Mouse (Mus musculus): ENCODE measurements around the gene Zmynd8.

The Zmynd8 gene

DNA sequence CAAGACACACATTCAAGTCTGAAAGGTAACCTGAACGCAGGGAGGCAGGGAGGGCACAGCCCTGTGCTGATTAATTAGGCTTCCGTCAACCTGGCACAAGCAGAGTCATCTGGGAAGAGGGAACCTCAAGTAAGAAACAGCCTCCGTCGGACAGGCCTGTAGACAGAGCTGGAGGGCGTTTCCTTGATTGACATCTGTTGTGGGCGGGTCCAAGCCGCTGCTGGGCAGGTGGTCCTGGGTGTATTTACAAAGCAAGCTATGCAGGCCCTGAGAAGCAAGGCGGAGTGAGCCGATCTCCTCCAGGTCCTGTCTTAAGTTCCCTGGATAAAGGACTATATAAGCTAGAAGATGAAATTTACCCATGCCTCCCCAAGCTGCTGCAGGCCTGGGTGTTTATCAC, 65.3 kb downstream of the Zmynd8 start:
- DNase-seq (ENCODE audit: low read depth): no peak

GRCm38 (mm10) chr2:165832720-165833119, 66.1 kb downstream of the Zmynd8 start:
- DNase-seq (ENCODE audit: low read depth): no peak

DNA sequence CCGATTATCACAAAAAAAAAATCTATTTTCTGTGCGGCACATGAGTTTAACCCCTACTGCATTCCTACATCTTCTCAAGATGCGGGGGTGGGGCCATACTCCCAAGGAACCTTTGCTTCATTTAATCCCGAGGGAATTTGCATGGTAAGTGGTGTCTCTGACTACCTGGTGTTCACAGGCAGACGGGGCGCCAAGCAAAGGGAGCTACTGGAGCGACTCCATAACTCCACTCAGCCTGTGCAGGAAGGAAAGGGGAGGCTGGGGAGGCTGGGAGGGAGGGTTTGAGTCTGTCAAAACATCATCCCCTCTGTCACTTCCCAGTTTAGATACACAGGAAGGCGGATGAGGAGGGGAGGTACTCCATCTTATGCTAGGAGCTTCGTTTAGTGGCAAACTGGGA, 66.5 kb downstream of the Zmynd8 start:
- no peak for DNase-seq (ENCODE audit: low read depth)

DNA sequence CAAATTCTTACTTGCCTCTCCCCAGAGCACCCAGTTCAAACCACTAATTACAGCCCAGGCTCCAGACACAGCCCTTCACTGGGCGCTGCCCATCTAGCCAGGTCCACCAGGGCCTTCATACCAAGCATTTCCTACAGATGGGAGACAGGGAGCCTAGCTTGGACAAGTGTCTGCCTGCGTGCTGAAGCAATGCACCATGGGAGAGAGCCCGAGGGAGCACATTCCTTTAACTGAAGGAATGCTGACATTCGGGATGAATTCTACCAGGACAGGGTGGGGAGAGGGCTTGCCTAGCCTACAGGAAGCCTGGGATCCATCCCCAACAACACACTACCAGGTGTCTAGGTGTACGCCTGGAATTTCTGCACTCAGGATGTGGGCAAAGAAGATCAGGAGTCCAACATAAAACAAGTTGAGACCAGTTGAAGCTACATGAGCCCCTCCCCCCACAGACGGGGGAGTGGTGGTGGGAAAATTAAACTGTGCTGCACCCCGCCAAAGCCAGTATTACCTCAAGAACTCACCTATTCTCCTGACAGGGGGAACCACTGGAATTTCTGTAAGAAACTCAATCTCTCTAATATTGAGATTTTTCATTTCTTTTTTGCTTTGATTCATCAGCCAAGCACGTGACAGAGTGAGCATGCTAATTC, 67.1 kb downstream of the Zmynd8 start:
- no peak for DNase-seq (ENCODE audit: low read depth)

DNA sequence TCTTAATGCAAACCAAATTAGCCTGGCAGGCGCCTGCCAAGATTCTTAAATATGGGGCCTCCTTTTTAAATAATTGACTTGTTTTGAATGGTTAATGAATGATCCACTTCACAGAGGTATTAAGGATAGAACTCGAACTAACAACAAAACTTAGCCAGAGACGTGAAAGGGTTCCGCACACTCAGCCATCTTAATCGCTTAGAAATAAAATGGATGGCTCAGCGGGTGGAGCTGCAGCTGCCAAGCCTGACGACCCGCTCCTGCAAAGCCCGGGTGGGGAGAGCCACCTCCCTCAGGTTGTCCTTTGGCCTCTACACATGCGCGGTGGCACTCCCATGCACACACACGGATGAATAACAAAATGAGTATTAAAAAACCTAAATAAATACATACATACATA, 70.0 kb downstream of the Zmynd8 start:
- no peak for DNase-seq (ENCODE audit: low read depth)

DNA sequence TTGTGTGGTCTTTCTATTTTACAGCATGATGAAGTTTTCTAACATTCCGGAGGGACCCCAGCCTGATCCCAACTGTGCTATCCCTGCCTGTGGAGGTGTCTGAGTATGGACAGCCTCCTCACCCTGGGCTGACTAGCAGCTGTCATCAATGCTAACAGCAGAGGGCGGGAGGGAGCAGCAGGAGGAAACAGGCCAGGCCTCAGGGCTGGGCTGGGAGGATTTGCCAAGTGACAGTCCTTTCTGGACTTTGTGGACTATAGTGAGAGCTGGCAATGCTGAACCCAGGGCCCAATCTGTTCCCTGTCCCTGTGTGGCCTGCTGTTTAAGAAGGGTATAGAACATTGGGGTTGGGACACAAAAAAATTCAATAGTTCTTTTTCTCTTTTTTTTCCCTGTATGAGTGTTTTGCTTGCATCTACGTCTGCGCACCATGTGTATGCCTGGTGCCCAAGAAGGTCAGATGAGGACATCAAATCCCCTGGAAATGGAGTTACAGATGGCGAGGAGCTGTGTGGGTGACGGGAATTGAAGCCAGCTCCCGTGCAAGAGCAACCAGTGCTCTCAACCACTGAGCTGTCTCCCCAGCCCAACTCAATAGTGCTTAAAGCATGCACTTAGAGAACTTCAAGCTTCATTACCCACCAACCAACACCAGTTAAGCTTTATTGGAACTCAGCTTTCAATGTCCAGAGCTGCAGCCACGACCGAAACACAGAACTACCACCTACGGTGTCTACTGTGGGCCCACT, 72.7 kb downstream of the Zmynd8 start:
- DNase-seq (ENCODE audit: low read depth): peak; percentile 82

DNA sequence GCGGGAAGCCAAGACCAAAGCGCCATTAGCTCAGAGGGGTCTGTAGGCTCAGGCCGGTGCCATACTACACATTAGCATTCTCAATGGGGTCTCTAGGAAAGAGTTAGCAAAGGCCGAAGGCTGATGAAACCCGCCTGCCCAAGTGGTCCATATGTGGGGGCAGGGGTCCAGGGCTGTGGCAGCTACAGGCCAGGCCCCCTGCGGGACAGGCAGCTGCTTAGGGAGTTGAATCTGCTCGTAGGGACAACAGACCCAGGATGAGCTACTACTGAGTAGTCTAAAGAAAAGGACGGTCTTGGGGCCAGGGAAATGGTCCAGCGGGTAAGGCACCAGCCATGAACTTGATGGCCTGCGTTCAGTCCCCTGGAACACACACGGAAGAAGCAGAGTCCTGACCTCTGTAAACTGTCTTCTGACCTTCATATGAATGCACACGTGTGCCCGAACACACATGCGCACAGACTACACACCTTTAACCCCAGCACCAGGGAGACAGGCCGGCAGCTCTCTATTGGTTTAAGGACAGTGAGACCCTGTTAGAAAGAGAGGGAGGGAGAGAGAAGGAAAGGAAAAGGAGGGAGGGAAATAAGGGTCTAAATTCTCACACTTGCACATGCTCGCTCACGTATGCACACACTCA, 73.4 kb downstream of the Zmynd8 start:
- DNase-seq (ENCODE audit: low read depth): no peak

DNA sequence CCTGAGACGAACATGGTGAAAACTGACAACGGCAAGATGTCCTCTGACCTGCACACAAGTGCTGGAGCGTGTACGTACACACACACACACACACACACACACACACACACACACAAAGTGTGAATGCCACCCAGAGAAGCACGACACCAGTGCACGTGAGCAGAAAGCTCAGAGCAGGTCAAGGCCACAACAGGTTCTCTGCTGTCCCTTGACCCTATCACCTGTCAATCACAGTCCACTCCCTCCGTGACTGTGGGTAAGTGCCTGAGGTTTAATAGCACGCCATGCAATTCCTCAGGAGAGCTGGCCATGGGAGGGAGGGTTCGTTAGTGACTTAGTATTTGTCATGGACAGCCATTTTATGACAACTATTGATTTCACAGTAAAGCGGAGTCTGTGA, 74.0 kb downstream of the Zmynd8 start:
- no peak for DNase-seq (ENCODE audit: low read depth)

GRCm38 (mm10) chr2:165822478-165822877, 76.3 kb downstream of the Zmynd8 start:
- DNase-seq (ENCODE audit: low read depth): no peak

GRCm38 (mm10) chr2:165821671-165822070, 77.1 kb downstream of the Zmynd8 start:
- no peak for DNase-seq (ENCODE audit: low read depth)

- no peak for DNase-seq (ENCODE audit: low read depth)
Measured at GRCm38 (mm10) chr2:165820504-165821095, 78.2 kb downstream of the Zmynd8 start.

DNA sequence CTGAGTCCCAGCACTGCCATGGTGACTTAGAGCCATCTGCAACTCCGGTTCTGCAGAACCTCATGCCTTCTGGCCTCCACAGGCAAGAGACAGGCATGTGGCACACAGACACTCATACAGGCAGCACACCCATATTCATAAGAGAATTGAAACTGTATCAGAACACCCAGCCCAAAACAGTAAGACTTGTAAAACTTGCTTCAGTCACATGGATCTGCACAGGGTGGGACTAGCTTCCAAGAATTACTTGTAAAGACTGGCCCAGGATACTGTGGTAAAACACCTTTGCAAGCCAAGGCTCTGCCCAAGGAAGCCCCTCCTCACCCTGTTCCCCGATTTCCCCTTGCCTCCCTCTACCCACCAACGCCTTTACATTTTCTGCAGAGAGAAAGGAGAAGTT, 78.7 kb downstream of the Zmynd8 start:
- no peak for DNase-seq (ENCODE audit: low read depth)

GRCm38 (mm10) chr2:165818985-165819948, 79.5 kb downstream of the Zmynd8 start:
- peak; percentile 86 for DNase-seq (ENCODE audit: low read depth)

DNA sequence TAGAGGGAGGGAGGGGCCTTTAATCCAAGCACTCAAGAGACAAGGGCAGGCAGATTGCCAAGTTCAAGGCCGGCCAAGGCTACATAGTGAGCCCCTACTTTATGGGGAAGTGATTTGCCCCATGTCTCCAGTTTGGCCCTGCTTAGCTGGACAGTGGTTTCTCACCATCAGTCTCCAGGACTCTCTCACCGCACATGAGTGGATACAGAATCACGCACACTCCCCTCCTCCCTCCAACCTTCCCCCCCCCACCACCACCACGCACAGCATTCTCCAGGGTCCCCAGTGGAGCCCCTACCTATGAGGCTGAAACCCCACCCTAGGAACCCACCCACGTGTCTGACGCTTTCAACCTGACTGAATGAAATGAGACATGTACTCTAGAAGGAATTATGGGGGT, 80.2 kb downstream of the Zmynd8 start:
- no peak for DNase-seq (ENCODE audit: low read depth)

GRCm38 (mm10) chr2:165817437-165817836, 81.4 kb downstream of the Zmynd8 start:
- no peak for DNase-seq (ENCODE audit: low read depth)

- DNase-seq (ENCODE audit: low read depth): no peak
Measured at GRCm38 (mm10) chr2:165815103-165815880, 83.5 kb downstream of the Zmynd8 start.

DNA sequence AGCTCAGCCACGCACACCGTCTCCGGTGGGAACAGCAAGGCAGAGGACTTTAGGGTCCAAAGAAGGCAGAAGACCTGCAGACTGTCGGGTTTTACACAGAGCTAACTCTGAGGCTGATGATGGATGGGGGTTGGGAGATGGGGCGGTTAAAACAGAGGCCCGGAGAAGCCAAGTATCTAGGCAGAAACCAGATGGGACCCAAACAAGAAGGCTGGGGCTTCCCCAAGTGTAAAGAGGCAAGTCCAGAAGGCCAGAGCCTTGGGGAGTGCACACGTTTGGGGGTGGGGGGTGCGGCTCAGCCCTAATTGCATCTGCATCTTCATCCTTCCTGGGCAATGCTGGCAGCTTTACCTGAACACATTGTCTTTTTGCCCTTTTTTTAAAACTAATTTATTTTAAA, 85.9 kb downstream of the Zmynd8 start:
- DNase-seq (ENCODE audit: low read depth): no peak

GRCm38 (mm10) chr2:165811536-165811935, 87.3 kb downstream of the Zmynd8 start:
- peak; percentile 54 for DNase-seq (ENCODE audit: low read depth)

- no peak for DNase-seq (ENCODE audit: low read depth)
Measured at GRCm38 (mm10) chr2:165809901-165810477, 88.8 kb downstream of the Zmynd8 start.

DNA sequence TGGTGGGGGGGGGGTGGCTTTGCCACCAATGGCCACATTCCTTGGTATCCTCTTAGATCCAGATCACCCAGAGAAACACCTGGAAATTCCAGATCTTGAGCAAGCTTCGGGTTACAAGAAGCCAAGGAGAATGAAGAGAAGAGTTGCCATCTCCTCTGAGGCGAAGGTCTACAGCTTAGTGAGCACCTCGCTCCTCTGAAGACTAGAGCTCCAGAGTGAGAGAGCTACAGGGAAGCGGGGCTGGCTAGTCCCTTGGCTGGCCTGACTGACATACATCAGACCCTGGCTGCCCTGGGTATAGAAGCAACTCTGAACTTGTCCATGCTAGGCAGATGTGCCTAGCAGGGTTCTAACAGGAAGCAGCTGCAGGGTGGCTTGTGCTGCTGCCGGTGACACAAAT, 89.7 kb downstream of the Zmynd8 start:
- no peak for DNase-seq (ENCODE audit: low read depth)

Measured in NIH3T3 (cell line).